Mouse (Mus musculus): ENCODE results near the gene Map2. TPM values are rescaled to one million over a fixed set of nuclear protein-coding genes. Genes with fewer than 3 reads are reported as not detected.

Gene Map2
- polyA plus RNA-seq, 1 experiment from 2014 or later: 5.5 TPM

- Histone ChIP-seq H3K36me3 (ENCODE audit: control insufficient read depth, insufficient read depth, low read length) (no peaks in the 10 kb centered on the region), H3K27me3 (replicated peaks; ENCODE audit: control insufficient read depth, insufficient read depth, low read length) (no peaks in the 10 kb centered on the region), H3K4me1 (replicated peaks; ENCODE audit: control insufficient read depth, insufficient read depth, low read length) (no peaks in the 10 kb centered on the region), H3K9me3 (ENCODE audit: control insufficient read depth, low read length) (no peaks in the 10 kb centered on the region), H3K9ac (ENCODE audit: low read depth, low read length) (no peak overlapping the region), H3K4me3 (ENCODE audit: low read depth, low read length) (no peak overlapping the region), H3K4me2 (no peak overlapping the region), H3K27ac (ENCODE audit: low read depth, low read length) (no peak overlapping the region)
- ATAC-seq (replicated peaks; ENCODE audit: low FRiP score) (no peak), DNase-seq (ENCODE audit: low spot score) (no peak)
- WGBS: 50% methylated on average over 1 of the region's 1 CpGs
These were observed 48.3 kb downstream of the Map2 start for GRCm38 (mm10) chr1:66223331-66223730.

DNA sequence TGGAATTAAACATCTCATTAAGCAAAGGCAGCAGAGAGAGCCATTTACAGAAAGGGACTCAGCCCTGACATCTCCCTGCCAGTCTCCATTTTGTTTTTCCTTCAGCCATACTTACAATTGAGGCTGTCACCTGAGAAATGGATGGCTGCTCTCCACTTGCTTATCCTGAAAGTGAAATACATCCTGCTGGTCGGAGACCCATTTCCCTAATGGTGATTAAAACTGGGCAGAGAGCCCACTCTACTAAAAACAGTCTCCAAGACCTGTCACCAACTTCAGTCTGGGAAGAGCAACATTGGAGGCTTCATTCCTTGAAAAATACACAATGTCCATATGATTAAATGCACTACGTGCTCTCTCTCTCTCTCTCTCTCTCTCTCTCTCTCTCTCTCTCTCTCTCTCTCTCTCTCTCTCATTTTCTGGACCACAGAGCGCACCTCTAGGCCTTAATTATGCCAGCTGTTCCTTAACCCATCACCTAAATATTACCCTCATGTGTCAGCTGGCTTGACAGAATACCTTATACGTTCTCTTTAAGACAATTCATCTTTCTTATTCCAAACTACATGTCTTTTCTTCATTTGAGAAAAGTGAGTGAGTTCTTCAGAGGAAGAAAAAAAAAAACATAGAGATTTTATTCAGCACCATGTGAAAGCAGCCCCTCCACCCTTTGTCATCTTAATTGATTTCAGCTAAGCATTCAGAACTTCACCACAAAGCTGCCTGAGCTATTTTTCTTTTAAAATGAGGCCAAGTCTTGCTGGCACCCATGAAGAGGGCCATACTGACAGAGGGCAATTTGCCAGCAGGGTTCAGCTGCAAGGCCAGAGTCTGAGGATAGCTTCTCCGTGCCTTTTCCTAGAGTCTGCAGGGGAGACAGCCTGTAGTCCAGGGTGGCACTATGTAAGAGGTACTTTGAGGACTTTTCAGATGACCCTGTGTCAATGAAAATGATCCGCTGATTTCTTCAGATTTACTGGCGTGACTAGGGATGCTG lies 51.6 kb downstream of the Map2 start:
- Histone ChIP-seq H3K4me2 (no peak overlapping the region), H3K9ac (ENCODE audit: low read depth, low read length) (no peak overlapping the region), H3K9me3 (ENCODE audit: control insufficient read depth, low read length) (no peaks in the 10 kb centered on the region), H3K4me3 (ENCODE audit: low read depth, low read length) (no peak overlapping the region), H3K27me3 (replicated peaks; ENCODE audit: control insufficient read depth, insufficient read depth, low read length) (no peaks in the 10 kb centered on the region), H3K27ac (ENCODE audit: low read depth, low read length) (no peak overlapping the region), H3K36me3 (ENCODE audit: control insufficient read depth, insufficient read depth, low read length) (no peaks in the 10 kb centered on the region), H3K4me1 (replicated peaks; ENCODE audit: control insufficient read depth, insufficient read depth, low read length) (no peaks in the 10 kb centered on the region)
- ATAC-seq (replicated peaks; ENCODE audit: low FRiP score): no peak
- DNase-seq (ENCODE audit: low spot score): no peak
- WGBS: 71% methylated on average over 7 of the region's 7 CpGs

GRCm38 (mm10) chr1:66228205-66228604 lies 53.1 kb downstream of the Map2 start:
- ATAC-seq (replicated peaks; ENCODE audit: low FRiP score): no peak

DNA sequence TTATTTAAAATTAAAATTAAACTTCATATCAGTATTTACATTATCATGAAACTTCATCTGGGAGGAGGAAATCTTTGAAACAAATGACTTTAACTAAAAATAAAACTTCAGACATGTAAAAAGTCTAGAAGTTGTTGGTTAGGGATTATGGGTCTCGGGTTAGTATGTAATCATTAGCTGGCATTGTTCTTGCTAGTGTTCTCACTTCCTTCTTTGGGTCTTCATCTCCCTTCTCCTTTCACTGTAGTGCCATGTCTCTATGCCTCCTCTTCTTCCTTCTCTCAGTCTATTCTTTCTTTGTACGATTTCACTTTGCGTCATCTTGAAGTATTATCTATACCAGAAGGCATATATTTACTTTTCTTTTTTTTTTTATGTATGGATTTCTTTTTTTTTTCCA lies 55.3 kb downstream of the Map2 start:
- H3K27ac ChIP-seq (ENCODE audit: low read depth, low read length): no peak overlapping the region
- 88% methylated on average over 3 of the region's 3 CpGs for WGBS
- ATAC-seq (replicated peaks; ENCODE audit: low FRiP score) (no peak), DNase-seq (ENCODE audit: low spot score) (no peak)
- no peaks in the 10 kb centered on the region for H3K27me3 ChIP-seq (replicated peaks; ENCODE audit: control insufficient read depth, insufficient read depth, low read length)
- no peaks in the 10 kb centered on the region for H3K36me3 ChIP-seq (ENCODE audit: control insufficient read depth, insufficient read depth, low read length)
- no peaks in the 10 kb centered on the region for H3K9me3 ChIP-seq (ENCODE audit: control insufficient read depth, low read length)
- H3K9ac ChIP-seq (ENCODE audit: low read depth, low read length): no peak overlapping the region
- H3K4me2 ChIP-seq: no peak overlapping the region
- no peak overlapping the region for H3K4me3 ChIP-seq (ENCODE audit: low read depth, low read length)
- H3K4me1 ChIP-seq (replicated peaks; ENCODE audit: control insufficient read depth, insufficient read depth, low read length): no peaks in the 10 kb centered on the region

More at GRCm38 (mm10) chr1:66228205-66228604, 53.1 kb downstream of the Map2 start:
- Histone ChIP-seq H3K4me1 (replicated peaks; ENCODE audit: control insufficient read depth, insufficient read depth, low read length) (no peaks in the 10 kb centered on the region), H3K4me3 (ENCODE audit: low read depth, low read length) (no peak overlapping the region), H3K4me2 (no peak overlapping the region), H3K9me3 (ENCODE audit: control insufficient read depth, low read length) (no peaks in the 10 kb centered on the region), H3K27ac (ENCODE audit: low read depth, low read length) (no peak overlapping the region), H3K9ac (ENCODE audit: low read depth, low read length) (no peak overlapping the region), H3K27me3 (replicated peaks; ENCODE audit: control insufficient read depth, insufficient read depth, low read length) (no peaks in the 10 kb centered on the region), H3K36me3 (ENCODE audit: control insufficient read depth, insufficient read depth, low read length) (no peaks in the 10 kb centered on the region)
- WGBS: 76% methylated on average over 3 of the region's 3 CpGs
- no peak for DNase-seq (ENCODE audit: low spot score)

GRCm38 (mm10) chr1:66231963-66232362 lies 56.9 kb downstream of the Map2 start:
- Histone ChIP-seq H3K4me2 (no peak overlapping the region), H3K4me3 (ENCODE audit: low read depth, low read length) (no peak overlapping the region), H3K4me1 (replicated peaks; ENCODE audit: control insufficient read depth, insufficient read depth, low read length) (no peaks in the 10 kb centered on the region), H3K27me3 (replicated peaks; ENCODE audit: control insufficient read depth, insufficient read depth, low read length) (no peaks in the 10 kb centered on the region), H3K36me3 (ENCODE audit: control insufficient read depth, insufficient read depth, low read length) (no peaks in the 10 kb centered on the region), H3K27ac (ENCODE audit: low read depth, low read length) (no peak overlapping the region), H3K9me3 (ENCODE audit: control insufficient read depth, low read length) (no peaks in the 10 kb centered on the region), H3K9ac (ENCODE audit: low read depth, low read length) (no peak overlapping the region)
- 62% methylated on average over 4 of the region's 4 CpGs for WGBS
- no peak for ATAC-seq (replicated peaks; ENCODE audit: low FRiP score)
- no peak for DNase-seq (ENCODE audit: low spot score)

DNA sequence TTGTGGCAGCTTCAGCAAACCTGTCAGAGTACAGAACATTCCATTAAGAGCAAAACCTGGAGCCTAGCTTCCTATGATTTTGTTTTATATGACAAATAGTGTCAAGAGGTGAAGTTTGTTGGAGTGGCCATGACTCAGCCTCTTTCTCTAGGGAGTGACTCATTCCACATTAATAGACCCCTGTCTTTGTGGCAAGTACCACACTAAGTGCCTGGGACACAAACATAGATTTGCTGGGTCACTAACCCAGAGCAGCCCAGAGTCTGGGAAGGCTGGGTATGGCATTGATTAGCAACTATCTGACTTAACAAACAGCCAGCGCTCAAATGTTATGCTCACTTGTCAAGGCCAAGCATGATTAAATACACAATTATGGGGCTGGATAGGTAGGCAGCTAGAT lies 69.8 kb downstream of the Map2 start:
- 63% methylated on average over 1 of the region's 1 CpGs for WGBS
- Histone ChIP-seq H3K27ac (ENCODE audit: low read depth, low read length) (no peak overlapping the region), H3K4me3 (ENCODE audit: low read depth, low read length) (no peak overlapping the region), H3K4me2 (no peak overlapping the region), H3K4me1 (replicated peaks; ENCODE audit: control insufficient read depth, insufficient read depth, low read length) (no peaks in the 10 kb centered on the region), H3K9ac (ENCODE audit: low read depth, low read length) (no peak overlapping the region), H3K27me3 (replicated peaks; ENCODE audit: control insufficient read depth, insufficient read depth, low read length) (no peaks in the 10 kb centered on the region), H3K36me3 (ENCODE audit: control insufficient read depth, insufficient read depth, low read length) (no peaks in the 10 kb centered on the region), H3K9me3 (ENCODE audit: control insufficient read depth, low read length) (no peaks in the 10 kb centered on the region)
- DNase-seq (ENCODE audit: low spot score) (no peak), ATAC-seq (replicated peaks; ENCODE audit: low FRiP score) (no peak)

DNA sequence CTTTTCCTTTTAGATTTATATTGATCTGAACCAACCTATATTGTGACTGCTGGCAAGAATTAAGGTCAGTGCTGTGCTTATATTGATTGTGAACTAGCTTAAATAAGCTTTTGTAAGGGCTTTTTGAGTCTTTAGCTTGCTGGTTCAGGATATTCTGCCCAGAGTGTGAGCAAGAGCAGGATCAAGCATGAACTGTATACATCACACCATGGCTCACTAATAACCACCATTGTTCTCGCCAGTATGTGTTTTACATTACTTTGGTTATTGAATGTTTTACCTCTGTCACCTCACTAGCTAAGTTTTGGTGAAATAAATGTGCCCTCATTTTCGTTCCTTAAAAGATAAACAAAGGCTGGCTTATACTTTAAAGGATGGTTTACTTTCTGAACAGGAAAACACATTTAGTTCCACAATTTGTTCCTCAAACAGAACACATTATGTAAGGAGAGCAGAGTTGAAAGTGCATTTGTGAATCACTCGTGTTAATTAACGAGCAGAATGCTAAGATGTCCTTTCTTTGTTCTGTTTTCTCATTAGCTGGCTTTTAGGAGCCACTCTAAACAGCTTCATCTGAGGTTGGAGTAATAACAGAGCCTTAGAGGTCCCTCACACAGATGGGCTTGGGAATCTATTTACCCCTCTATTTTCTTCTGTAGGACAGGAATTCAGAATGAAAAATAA lies 76.7 kb downstream of the Map2 start:
- no peaks in the 10 kb centered on the region for H3K4me1 ChIP-seq (replicated peaks; ENCODE audit: control insufficient read depth, insufficient read depth, low read length)
- peak overlapping the region; percentile 21; the same call in 1 of the 2 replicates for H3K27ac ChIP-seq (ENCODE audit: low read depth, low read length)
- no peaks in the 10 kb centered on the region for H3K36me3 ChIP-seq (ENCODE audit: control insufficient read depth, insufficient read depth, low read length)
- no peak overlapping the region for H3K9ac ChIP-seq (ENCODE audit: low read depth, low read length)
- DNase-seq (ENCODE audit: low spot score) (no peak), ATAC-seq (replicated peaks; ENCODE audit: low FRiP score) (no peak)
- H3K9me3 ChIP-seq (ENCODE audit: control insufficient read depth, low read length): no peaks in the 10 kb centered on the region
- H3K4me2 ChIP-seq: peak overlapping the region; percentile 10; the same call in 1 of the 2 replicates
- no peaks in the 10 kb centered on the region for H3K27me3 ChIP-seq (replicated peaks; ENCODE audit: control insufficient read depth, insufficient read depth, low read length)
- 41% methylated on average over 4 of the region's 4 CpGs for WGBS
- no peak overlapping the region for H3K4me3 ChIP-seq (ENCODE audit: low read depth, low read length)

DNA sequence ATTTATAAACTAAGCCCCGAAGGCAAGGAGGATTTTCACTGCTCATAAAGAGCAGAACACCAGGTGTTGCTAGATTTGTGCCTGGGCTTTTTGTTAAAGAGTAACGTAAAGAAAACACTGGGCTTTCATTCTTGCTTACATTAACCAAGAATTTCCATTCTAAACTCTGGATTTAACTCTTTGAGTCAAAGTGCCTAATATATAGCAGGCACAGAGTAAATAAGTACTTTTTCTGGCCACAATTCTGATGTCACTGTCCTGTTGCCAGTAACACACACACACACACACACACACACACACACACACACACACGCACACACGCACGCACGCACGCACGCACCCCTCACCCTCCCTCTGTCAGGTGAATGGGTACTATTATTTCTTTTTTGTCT lies 77.3 kb downstream of the Map2 start:
- Histone ChIP-seq H3K36me3 (ENCODE audit: control insufficient read depth, insufficient read depth, low read length) (no peaks in the 10 kb centered on the region), H3K27me3 (replicated peaks; ENCODE audit: control insufficient read depth, insufficient read depth, low read length) (no peaks in the 10 kb centered on the region), H3K4me3 (ENCODE audit: low read depth, low read length) (no peak overlapping the region), H3K27ac (ENCODE audit: low read depth, low read length) (peak overlapping the region; percentile 21; the same call in 1 of the 2 replicates), H3K4me2 (peak overlapping the region; percentile 10; the same call in 1 of the 2 replicates), H3K9ac (ENCODE audit: low read depth, low read length) (no peak overlapping the region), H3K4me1 (replicated peaks; ENCODE audit: control insufficient read depth, insufficient read depth, low read length) (no peaks in the 10 kb centered on the region), H3K9me3 (ENCODE audit: control insufficient read depth, low read length) (no peaks in the 10 kb centered on the region)
- no peak for DNase-seq (ENCODE audit: low spot score)
- no peak; the same call in 1 of the 2 replicates for ATAC-seq (replicated peaks; ENCODE audit: low FRiP score)
- 75% methylated on average over 8 of the region's 8 CpGs for WGBS

Data from liver, embryonic 11.5 days (tissue).